Mouse (Mus musculus): Measurements from ENCODE around the gene Tmem160.

Tmem160 gene

GRCm38 (mm10) chr7:16491759-16492158 lies 39.2 kb downstream of the Tmem160 start:
- no peak for DNase-seq (ENCODE audit: low spot score in 2 of 2)

DNA sequence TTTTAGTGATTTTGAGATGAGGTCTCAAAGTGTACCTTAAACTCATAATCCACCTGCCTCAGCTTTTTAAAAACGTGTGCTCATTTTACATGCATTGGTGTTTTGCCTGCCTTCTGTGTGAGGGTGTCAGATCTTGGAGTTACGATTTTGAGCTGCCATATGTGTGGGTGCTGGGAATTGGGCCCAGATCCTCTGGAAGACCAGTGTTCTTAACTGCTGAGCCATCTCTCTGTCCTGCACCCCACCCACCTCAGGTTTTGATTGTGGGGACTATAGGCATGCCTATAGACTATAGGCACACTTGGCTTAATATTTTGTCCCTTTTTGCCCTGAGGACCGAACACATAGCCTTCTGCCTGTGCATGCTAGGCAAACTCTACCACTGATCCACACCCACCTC lies 39.6 kb downstream of the Tmem160 start:
- DNase-seq (ENCODE audit: low spot score in 2 of 2) = no peak

- DNase-seq (ENCODE audit: low spot score in 2 of 2) = no peak
These were observed 40.8 kb downstream of the Tmem160 start for GRCm38 (mm10) chr7:16493361-16493760.

GRCm38 (mm10) chr7:16496260-16496659 lies 43.7 kb downstream of the Tmem160 start:
- DNase-seq (ENCODE audit: low spot score in 2 of 2) = no peak

GRCm38 (mm10) chr7:16499671-16500104 lies 47.1 kb downstream of the Tmem160 start:
- DNase-seq (ENCODE audit: low spot score in 2 of 2) = no peak

GRCm38 (mm10) chr7:16501571-16501970 lies 49.0 kb downstream of the Tmem160 start:
- DNase-seq (ENCODE audit: low spot score in 2 of 2) = no peak

GRCm38 (mm10) chr7:16504573-16505225 lies 52.1 kb downstream of the Tmem160 start:
- DNase-seq (ENCODE audit: low spot score in 2 of 2) = no peak

Measured in urinary bladder, postnatal 4 days (tissue).